Mouse (Mus musculus) midbrain, postnatal 0 days (tissue): Measurements from ENCODE around the gene Kcnk1. TPM values are rescaled to one million over a fixed set of nuclear protein-coding genes. Genes with fewer than 3 reads are reported as not detected.

Source experiments
- ATAC-seq: fragments of 200-750 bp; cut with Nextera tagmentation; 2 replicates; pipeline ENCODE4 v1.8.0; 2017; ENCODE audit warnings: moderate number of reproducible peaks, mild to moderate bottlenecking, moderate TSS enrichment, moderate library complexity; ENCODE audit not compliant: low FRiP score
- DNase-seq: peaks from one replicate; pipeline ENCODE4 v3.0.0-alpha.2; 2015; ENCODE audit warnings: low spot score
- H3K27ac ChIP-seq: fragments of 300-500 bp; sonication (generic); 2 replicates; pipeline ENCODE4 v1.5.1; 2014; ENCODE audit warnings: low read depth, mild to moderate bottlenecking, low read length, mixed read lengths
- H3K27me3 ChIP-seq: fragments of 300-500 bp; sonication (generic); 2 replicates; pipeline ENCODE4 v1.6.1; 2014; ENCODE audit warnings: low read length, control low read depth, mixed read lengths; ENCODE audit not compliant: insufficient read depth
- H3K36me3 ChIP-seq: fragments of 300-500 bp; sonication (generic); 2 replicates; pipeline ENCODE4 v1.6.1; 2014; ENCODE audit warnings: low read length, control low read depth, mixed read lengths; ENCODE audit not compliant: insufficient read depth
- H3K4me1 ChIP-seq: fragments of 300-500 bp; sonication (generic); 2 replicates; pipeline ENCODE4 v1.6.1; 2014; ENCODE audit warnings: mild to moderate bottlenecking, control low read depth, antibody characterized with exemption, low read length, mixed read lengths; ENCODE audit not compliant: insufficient read depth
- H3K4me2 ChIP-seq: fragments of 300-500 bp; sonication (generic); 2 replicates; pipeline ENCODE4 v1.6.1; 2014; ENCODE audit warnings: low read depth, mild to moderate bottlenecking, low read length, mixed read lengths; ENCODE audit not compliant: poor library complexity, severe bottlenecking
- H3K4me3 ChIP-seq: fragments of 300-500 bp; sonication (generic); 2 replicates; pipeline ENCODE4 v1.5.1; 2014; ENCODE audit warnings: low read depth, mild to moderate bottlenecking, low read length, moderate library complexity
- H3K9ac ChIP-seq: fragments of 300-500 bp; sonication (generic); replicated peaks from 2 replicates; pipeline ENCODE4 v1.6.1; 2014; ENCODE audit warnings: mild to moderate bottlenecking, low read length, moderate library complexity, mixed read lengths; ENCODE audit not compliant: poor library complexity, severe bottlenecking
- H3K9me3 ChIP-seq: fragments of 300-500 bp; sonication (generic); 2 replicates; pipeline ENCODE4 v1.6.1; 2016; ENCODE audit warnings: low read length, control low read depth
- CTCF ChIP-seq: IDR thresholded peaks from 2 replicates; pipeline ENCODE4 v1.5.1; 2016; ENCODE audit warnings: antibody characterized with exemption, mild to moderate bottlenecking
- WGBS: fragments of 180-500 bp; shearing (Covaris S2); extraction: QIAGEN DNeasy Blood & Tissue Kit; methylation state at CpG from one replicate; pipeline ENCODE4 v1.1.7; 2014; 5-methylcytosine and 5-hydroxymethylcytosine counted together
- polyA plus RNA-seq: library from polyadenylated mRNA; unstranded; fragments of >200 nt; fragmentation: Nextera tagmentation; extraction: Ambion mirVana; gene quantifications from 2 replicates; pipeline ENCODE4 v1.2.1, GENCODE M21; 2015
- total RNA-seq: library from RNA; depleted of rRNA; stranded (reverse); fragments of >200 nt; gene quantifications from 2 replicates; pipeline ENCODE4 v1.2.3, GENCODE M21; 2014; rRNA removed

Gene Kcnk1
- total RNA-seq (35.7 and 52.1 TPM in 2 replicates), polyA plus RNA-seq (24.1 and 25.1 TPM in 2 replicates)

GRCm38 (mm10) chr8:125995101-125995986 lies at the start of gene Kcnk1:
Kcnk1 (plus strand) TSS chr8:125995170.
- DNase-seq (peak; percentile 63), ATAC-seq (peak; percentile 77)
- peak within 1 kb of the TSS; percentile 57 for H3K4me3 ChIP-seq
- peak within 1 kb of the TSS; percentile 61 for H3K9ac ChIP-seq
- peak; percentile 39 for TF ChIP-seq CTCF
- no peaks in the 10 kb centered on the region for H3K27me3 ChIP-seq
- H3K4me1 ChIP-seq = peaks cover 20% of the 10 kb centered on the region; the same call in 1 of the 2 replicates
- no peaks in the 10 kb centered on the region for H3K36me3 ChIP-seq
- peak within 1 kb of the TSS; percentile 86 for H3K4me2 ChIP-seq
- under 1% methylated on average over 67 of the region's 73 CpGs for WGBS
- no peaks in the 10 kb centered on the region for H3K9me3 ChIP-seq
- H3K27ac ChIP-seq = peak within 1 kb of the TSS; percentile 74

GRCm38 (mm10) chr8:125948696-125949308 lies 46.2 kb upstream of the Kcnk1 start:
- Histone ChIP-seq H3K4me1 (no peaks in the 10 kb centered on the region), H3K9ac (no peak overlapping the region), H3K27ac (no peak overlapping the region), H3K4me2 (no peak overlapping the region), H3K36me3 (no peaks in the 10 kb centered on the region), H3K9me3 (no peaks in the 10 kb centered on the region), H3K4me3 (no peak overlapping the region), H3K27me3 (no peaks in the 10 kb centered on the region)
- DNase-seq (no peak), ATAC-seq (no peak)
- WGBS = 81% methylated on average over 9 of the region's 9 CpGs
- TF ChIP-seq CTCF = no peak

- H3K27ac ChIP-seq = no peak overlapping the region
- H3K4me2 ChIP-seq = no peak overlapping the region
- ATAC-seq = peak; percentile 83
- peak; percentile 100 for TF ChIP-seq CTCF
- H3K36me3 ChIP-seq = no peaks in the 10 kb centered on the region
- no peaks in the 10 kb centered on the region for H3K27me3 ChIP-seq
- H3K9ac ChIP-seq = no peak overlapping the region
- DNase-seq = peak; percentile 97
- no peak overlapping the region for H3K4me3 ChIP-seq
- WGBS = 19% methylated on average over 23 of the region's 23 CpGs
- no peaks in the 10 kb centered on the region for H3K4me1 ChIP-seq
- no peaks in the 10 kb centered on the region for H3K9me3 ChIP-seq
Measured at GRCm38 (mm10) chr8:125950007-125950940, 44.7 kb upstream of the Kcnk1 start.

GRCm38 (mm10) chr8:125955671-125956070 lies 39.3 kb upstream of the Kcnk1 start:
- Histone ChIP-seq H3K4me1 (no peaks in the 10 kb centered on the region), H3K27ac (no peak overlapping the region), H3K9ac (peak overlapping the region; percentile 44; the same call in 1 of the 2 replicates), H3K9me3 (peaks cover 1% of the 10 kb centered on the region; the same call in 1 of the 2 replicates), H3K4me3 (no peak overlapping the region), H3K27me3 (peaks cover 7% of the 10 kb centered on the region; the same call in 1 of the 2 replicates), H3K36me3 (no peaks in the 10 kb centered on the region), H3K4me2 (0 out of 2 replicates have a peak overlapping the region, but pooled peaks have one; percentile 18)
- ATAC-seq = no peak
- WGBS = 14% methylated on average over 11 of the region's 11 CpGs
- DNase-seq = peak; percentile 87
- TF ChIP-seq CTCF = peak; percentile 86

- Histone ChIP-seq H3K27ac (no peak overlapping the region), H3K9ac (no peak overlapping the region), H3K4me1 (no peaks in the 10 kb centered on the region), H3K9me3 (peaks cover 5% of the 10 kb centered on the region; the same call in 1 of the 2 replicates), H3K36me3 (no peaks in the 10 kb centered on the region), H3K4me2 (no peak overlapping the region), H3K27me3 (peaks cover 7% of the 10 kb centered on the region; the same call in 1 of the 2 replicates), H3K4me3 (no peak overlapping the region)
- ATAC-seq (no peak), DNase-seq (no peak)
- no peak for TF ChIP-seq CTCF
- whole genome bisulfite sequencing = 72% methylated on average over 9 of the region's 9 CpGs
Measured at GRCm38 (mm10) chr8:125956796-125957195, 38.2 kb upstream of the Kcnk1 start.
